Mouse (Mus musculus) C2C12 (cell line): ENCODE data around the gene Prkar2b.

Experiments used
- CTCF ChIP-seq: IDR thresholded peaks from one replicate; pipeline ENCODE4 v1.5.1; 2011; ENCODE audit not compliant: control insufficient read depth, insufficient read depth, insufficient read length
- FOSL1 ChIP-seq: IDR thresholded peaks from one replicate; pipeline ENCODE4 v1.8.0; 2011; ENCODE audit warnings: mild to moderate bottlenecking, low read length; ENCODE audit not compliant: poor library complexity, insufficient read depth, severe bottlenecking
- MAX ChIP-seq: IDR thresholded peaks from one replicate; pipeline ENCODE4 v1.6.1; 2011; ENCODE audit warnings: mild to moderate bottlenecking, control low read depth
- MYOD1 ChIP-seq: IDR thresholded peaks from one replicate; pipeline ENCODE4 v1.6.1; 2011; ENCODE audit warnings: low read depth; ENCODE audit not compliant: control insufficient read depth, insufficient read length
- MYOG ChIP-seq: IDR thresholded peaks from one replicate; pipeline ENCODE4 v1.6.1; 2011; ENCODE audit not compliant: control insufficient read depth, insufficient read length; ENCODE audit errors: extremely low read depth
- USF1 ChIP-seq: IDR thresholded peaks from one replicate; pipeline ENCODE4 v1.6.1; 2011; ENCODE audit warnings: low read depth, mild to moderate bottlenecking, control low read depth, moderate library complexity

- TF ChIP-seq CTCF = no peak
- TF ChIP-seq MYOG = no peak
- TF ChIP-seq USF1 = no peak
- no peak for TF ChIP-seq MAX
- no peak for TF ChIP-seq FOSL1
- TF ChIP-seq MYOD1 = no peak
Observed at GRCm38 (mm10) chr12:31990575-31990974, 70.5 kb downstream of the Prkar2b start.
